8 mouse cellular contexts compared by ENCODE assay signal in genomic region chr9:65890143-65890628, GRCm38 (mm10). TPM values are rescaled to one million over a fixed set of nuclear protein-coding genes. Genes with fewer than 3 reads are reported as not detected.
DNase-seq lines count a peak whose midpoint lies in the region; ATAC-seq and TF ChIP-seq lines count a peak whose summit lies in the region.

Pclaf (plus strand) TSS chr9:65890237.

- TF ChIP-seq EP300 in MEL (IDR thresholded peaks at IDR 0.05; ENCODE audit: low read depth in 1 of 2, low read length in 2 of 2), result no peak

- peak within 1 kb of the TSS; percentile 68 for H3K4me2 ChIP-seq in hindbrain, embryonic 14.5 days (replicated peaks)

- WGBS in hindbrain, embryonic 14.5 days, result under 1% methylated on average over 21 of the region's 21 CpGs

- ATAC-seq in hindbrain, embryonic 14.5 days (ENCODE audit: low FRiP score), result peak; percentile 79
- peak; percentile 97 for ATAC-seq in megakaryocyte-erythroid progenitor cell, adult 5-6 weeks (replicated peaks; ENCODE audit: low FRiP score, low TSS enrichment, poor library complexity, severe bottlenecking)

- H3K4me1 ChIP-seq in MEL (ENCODE audit: control insufficient read depth in 1 of 2, insufficient read depth in 2 of 2, low read length in 2 of 2), result peaks cover 0 to 8% of the 10 kb centered on the region in 2 experiments; a peak in 1 of 4 replicates
- H3K4me1 ChIP-seq in hindbrain, embryonic 14.5 days (replicated peaks; ENCODE audit: control insufficient read depth, insufficient read depth, low read length), result peaks cover 8% of the 10 kb centered on the region; the same call in 1 of the 2 replicates

- H3K79me2 ChIP-seq in MEL (ENCODE audit: control insufficient read depth, insufficient read depth, low read length, poor library complexity), result peaks cover 15% of the 10 kb centered on the region

- H3K4me3 ChIP-seq in MEL (ENCODE audit: control insufficient read depth in 1 of 2, insufficient read depth in 1 of 2, low read depth in 2 of 2, low read length in 2 of 2), result peak within 1 kb of the TSS; percentile 31 to 79
- H3K4me3 ChIP-seq in hindbrain, embryonic 14.5 days (replicated peaks; ENCODE audit: low read length), result peak within 1 kb of the TSS; percentile 35

- TF ChIP-seq RAD21 in MEL (IDR thresholded peaks at IDR 0.05; ENCODE audit: low read depth, low read length), result no peak

- H3K9me3 ChIP-seq in MEL (replicated peaks; ENCODE audit: insufficient read depth, low read length), result no peaks in the 10 kb centered on the region
- H3K9me3 ChIP-seq in hindbrain, embryonic 14.5 days (ENCODE audit: control insufficient read depth, low read length), result no peaks in the 10 kb centered on the region

- H3K9ac ChIP-seq in MEL (ENCODE audit: control insufficient read depth, low read depth, low read length, poor library complexity, severe bottlenecking), result peak within 1 kb of the TSS; percentile 82
- peak within 1 kb of the TSS; percentile 45 for H3K9ac ChIP-seq in hindbrain, embryonic 14.5 days

- peak; percentile 50 to 82; a peak in 3 of 4 replicates for TF ChIP-seq POLR2A in MEL (IDR thresholded peaks at IDR 0.05; ENCODE audit: control insufficient read depth in 1 of 2, insufficient read depth in 1 of 2, low read depth in 1 of 2, low read length in 2 of 2, poor library complexity in 1 of 2)

- intact Hi-C loops in left cerebral cortex, postnatal 14 days (cut with DNase I), result no loop called here

- DNase-seq in MEL (ENCODE audit: low read depth, low spot score), result peak; percentile 96
- DNase-seq in c-Kit-positive CD71-negative TER-119-negative erythroid progenitor cells, embryonic 14.5 days (ENCODE audit: low read depth), result peak; percentile 80
- peak; percentile 12 to 44 for DNase-seq in frontal cortex, postnatal 25 days (ENCODE audit: low spot score in 2 of 2)
- peak; percentile 78 for DNase-seq in hindbrain, embryonic 14.5 days (ENCODE audit: low spot score)
- peak; percentile 54 to 68 for DNase-seq in left cerebral cortex, postnatal 14 days (ENCODE audit: low spot score in 2 of 2)
- DNase-seq in right cerebral cortex, postnatal 25 days, result peak; percentile 36
- peak; percentile 32 to 62 for DNase-seq in urinary bladder, postnatal 36 days (ENCODE audit: low spot score in 2 of 2)

- peak within 1 kb of the TSS; percentile 76 for H3K27ac ChIP-seq in MEL (ENCODE audit: control insufficient read depth, low read depth, low read length)
- no peak within 1 kb of the TSS for H3K27ac ChIP-seq in hindbrain, embryonic 14.5 days

- H3K27me3 ChIP-seq in MEL (ENCODE audit: control insufficient read depth in 1 of 2, insufficient read depth in 2 of 2, low read length in 2 of 2), result no peaks in the 10 kb centered on the region
- no peaks in the 10 kb centered on the region for H3K27me3 ChIP-seq in hindbrain, embryonic 14.5 days (ENCODE audit: control insufficient read depth, insufficient read depth, low read length)

- H3K36me3 ChIP-seq in MEL (ENCODE audit: control insufficient read depth in 1 of 2, insufficient read depth in 2 of 2, low read length in 2 of 2), result peaks cover 0 to 16% of the 10 kb centered on the region in 2 experiments; a peak in 3 of 4 replicates
- H3K36me3 ChIP-seq in hindbrain, embryonic 14.5 days (replicated peaks; ENCODE audit: control insufficient read depth, insufficient read depth), result peaks cover 8% of the 10 kb centered on the region; the same call in 1 of the 2 replicates

- no peak for TF ChIP-seq CTCF in MEL (IDR thresholded peaks at IDR 0.05 in 2 of 3, conservative IDR thresholded peaks at IDR 0.05 in 1 of 3; ENCODE audit: control insufficient read depth in 1 of 3, insufficient read depth in 1 of 3, low read depth in 2 of 3, low read length in 3 of 3, poor library complexity in 1 of 3, severe bottlenecking in 1 of 3)

TF ChIP-seq in MEL, 35 proteins besides CTCF, POLR2A, EP300 and RAD21:
- TF ChIP-seq E2F4 (IDR thresholded peaks at IDR 0.05; ENCODE audit: borderline replicate concordance, low read depth, low read length) (peak; percentile 100), POLR2AphosphoS5 (IDR thresholded peaks at IDR 0.05; ENCODE audit: borderline replicate concordance, low read depth, low read length) (no peak), USF1 (IDR thresholded peaks at IDR 0.05; ENCODE audit: low read depth, low read length) (no peak), TBP (IDR thresholded peaks at IDR 0.05; ENCODE audit: low read depth, low read length) (peak; percentile 97), SIN3A (IDR thresholded peaks at IDR 0.05; ENCODE audit: low read length) (peak; percentile 83)

RNA-seq across cellular contexts. Expression of gene Pclaf, which starts in this region (rescaled TPM):
- 67.1 and 79.2 TPM in 2 replicates for total RNA-seq in MEL (2012; rRNA removed)
- polyA plus RNA-seq in MEL (2012; ENCODE audit: insufficient read depth in 1 of 2, insufficient read length in 2 of 2, low read depth in 1 of 2, low replicate concordance in 2 of 2, missing spikeins in 1 of 2), result 10 to 100 TPM in 1 of 2 experiments, not detected in 1; 99.0 TPM
- 18.1 and 18.3 TPM in 2 replicates for polyA plus RNA-seq in hindbrain, embryonic 14.5 days (2014; fragmentation: Nextera tagmentation; extraction: Ambion mirVana)
- 1 to 10 TPM in 1 of 2 experiments, under 1 TPM in 1; 0.66 to 1.2 TPM for total RNA-seq in left cerebral cortex, postnatal 14 days (2021)
- 39.0 and 59.8 TPM in 2 replicates for total RNA-seq in megakaryocyte-erythroid progenitor cell, adult 5-6 weeks (2014; fragmentation: Nextera tagmentation)
- 79.5 and 86.8 TPM in 2 replicates for total RNA-seq in megakaryocyte-erythroid progenitor cell, adult 5-6 weeks (2017)

Comparison
In these comparisons a context has a peak if more than half of its experiments do, and no peak if none do; other contexts are left out.
1. RNA of gene Pclaf (total RNA-seq): 39.0 to 86.8 TPM in megakaryocyte-erythroid progenitor cell, adult 5-6 weeks and 67.1 to 79.2 TPM in MEL; 0.66 to 1.2 TPM in left cerebral cortex, postnatal 14 days; every median in the first group is over 10 times any median in the second.
2. DNase-seq: peak in every context shown above with its lines; median percentile 96 in MEL; 80 in c-Kit-positive CD71-negative TER-119-negative erythroid progenitor cells, embryonic 14.5 days; 78 in hindbrain, embryonic 14.5 days; 61 in left cerebral cortex, postnatal 14 days; 47 in urinary bladder, postnatal 36 days; 36 in right cerebral cortex, postnatal 25 days; 28 in frontal cortex, postnatal 25 days.